Mouse (Mus musculus) midbrain, postnatal 0 days (tissue): ENCODE data around the gene 2700049A03Rik. TPM values are rescaled to one million over a fixed set of nuclear protein-coding genes. Genes with fewer than 3 reads are reported as not detected.
A peak's percentile ranks its signal among the peaks of the same experiment; 100 is the strongest.

Source experiments
- ATAC-seq: fragments of 200-750 bp; cut with Nextera tagmentation; 2 replicates; pipeline ENCODE4 v1.8.0; 2017; ENCODE audit warnings: moderate number of reproducible peaks, mild to moderate bottlenecking, moderate TSS enrichment, moderate library complexity; ENCODE audit not compliant: low FRiP score
- DNase-seq: peaks from one replicate; pipeline ENCODE4 v3.0.0-alpha.2; 2015; ENCODE audit warnings: low spot score
- H3K27ac ChIP-seq: fragments of 300-500 bp; sonication (generic); 2 replicates; pipeline ENCODE4 v1.5.1; 2014; ENCODE audit warnings: low read depth, mild to moderate bottlenecking, low read length, mixed read lengths
- H3K27me3 ChIP-seq: fragments of 300-500 bp; sonication (generic); 2 replicates; pipeline ENCODE4 v1.6.1; 2014; ENCODE audit warnings: low read length, control low read depth, mixed read lengths; ENCODE audit not compliant: insufficient read depth
- H3K36me3 ChIP-seq: fragments of 300-500 bp; sonication (generic); 2 replicates; pipeline ENCODE4 v1.6.1; 2014; ENCODE audit warnings: low read length, control low read depth, mixed read lengths; ENCODE audit not compliant: insufficient read depth
- H3K4me1 ChIP-seq: fragments of 300-500 bp; sonication (generic); 2 replicates; pipeline ENCODE4 v1.6.1; 2014; ENCODE audit warnings: mild to moderate bottlenecking, control low read depth, antibody characterized with exemption, low read length, mixed read lengths; ENCODE audit not compliant: insufficient read depth
- H3K4me2 ChIP-seq: fragments of 300-500 bp; sonication (generic); 2 replicates; pipeline ENCODE4 v1.6.1; 2014; ENCODE audit warnings: low read depth, mild to moderate bottlenecking, low read length, mixed read lengths; ENCODE audit not compliant: poor library complexity, severe bottlenecking
- H3K4me3 ChIP-seq: fragments of 300-500 bp; sonication (generic); 2 replicates; pipeline ENCODE4 v1.5.1; 2014; ENCODE audit warnings: low read depth, mild to moderate bottlenecking, low read length, moderate library complexity
- H3K9ac ChIP-seq: fragments of 300-500 bp; sonication (generic); replicated peaks from 2 replicates; pipeline ENCODE4 v1.6.1; 2014; ENCODE audit warnings: mild to moderate bottlenecking, low read length, moderate library complexity, mixed read lengths; ENCODE audit not compliant: poor library complexity, severe bottlenecking
- H3K9me3 ChIP-seq: fragments of 300-500 bp; sonication (generic); 2 replicates; pipeline ENCODE4 v1.6.1; 2016; ENCODE audit warnings: low read length, control low read depth
- CTCF ChIP-seq: IDR thresholded peaks from 2 replicates; pipeline ENCODE4 v1.5.1; 2016; ENCODE audit warnings: antibody characterized with exemption, mild to moderate bottlenecking
- WGBS: fragments of 180-500 bp; shearing (Covaris S2); extraction: QIAGEN DNeasy Blood & Tissue Kit; methylation state at CpG from one replicate; pipeline ENCODE4 v1.1.7; 2014; 5-methylcytosine and 5-hydroxymethylcytosine counted together
- polyA plus RNA-seq: library from polyadenylated mRNA; unstranded; fragments of >200 nt; fragmentation: Nextera tagmentation; extraction: Ambion mirVana; gene quantifications from 2 replicates; pipeline ENCODE4 v1.2.1, GENCODE M21; 2015
- total RNA-seq: library from RNA; depleted of rRNA; stranded (reverse); fragments of >200 nt; gene quantifications from 2 replicates; pipeline ENCODE4 v1.2.3, GENCODE M21; 2014

The 2700049A03Rik gene
- total and polyA plus RNA-seq, 2 experiments from 2014 or later, result 7.1 to 8.1 TPM

GRCm38 (mm10) chr12:71137686-71138085 lies 1.0 kb downstream of the 2700049A03Rik start:
- Histone ChIP-seq H3K4me2 (peak overlapping the region; percentile 74), H3K9me3 (no peaks in the 10 kb centered on the region), H3K9ac (peak overlapping the region; percentile 55; the same call in 1 of the 2 replicates), H3K4me3 (peak overlapping the region; percentile 99), H3K4me1 (peaks cover 12% of the 10 kb centered on the region), H3K27ac (no peak overlapping the region), H3K36me3 (peaks cover 24% of the 10 kb centered on the region), H3K27me3 (no peaks in the 10 kb centered on the region)
- DNase-seq, result no peak
- no peak for TF ChIP-seq CTCF
- ATAC-seq, result no peak
- 7% methylated on average over 11 of the region's 11 CpGs for WGBS

DNA sequence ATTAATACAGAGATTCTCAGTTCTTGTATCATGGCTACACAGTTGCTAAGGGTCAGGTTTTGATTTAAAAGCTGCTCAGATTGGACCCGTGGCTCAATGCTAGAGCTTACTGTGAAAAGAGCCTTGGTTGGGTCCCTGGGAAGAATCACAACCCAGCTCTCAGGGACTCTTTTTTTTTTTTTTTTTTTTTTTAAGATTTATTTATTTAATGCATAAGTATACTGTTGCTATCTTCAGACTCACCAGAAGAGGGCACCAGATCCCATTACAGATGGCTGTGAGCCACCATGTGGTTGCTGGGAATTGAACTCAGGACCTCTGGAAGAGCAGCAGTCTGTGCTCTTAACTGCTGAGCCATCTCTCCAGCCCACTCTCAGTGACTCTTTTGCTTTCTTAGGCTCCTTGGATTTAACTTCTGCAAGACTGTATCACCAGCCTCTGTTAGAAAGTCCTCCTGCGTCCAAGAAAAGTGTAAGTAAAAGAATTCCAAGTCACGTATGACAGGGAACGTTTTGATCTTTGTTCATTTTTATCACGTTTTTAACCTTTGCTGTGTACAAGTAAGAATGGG lies 2.7 kb downstream of the 2700049A03Rik start:
- H3K27ac ChIP-seq, result no peak overlapping the region
- ATAC-seq, result no peak
- 79% methylated on average over 5 of the region's 5 CpGs for WGBS
- no peak for DNase-seq
- no peaks in the 10 kb centered on the region for H3K9me3 ChIP-seq
- H3K4me1 ChIP-seq, result peaks cover 12% of the 10 kb centered on the region
- H3K36me3 ChIP-seq, result peaks cover 32% of the 10 kb centered on the region
- no peak overlapping the region for H3K9ac ChIP-seq
- H3K4me3 ChIP-seq, result no peak overlapping the region
- peak; percentile 41 for TF ChIP-seq CTCF
- no peak overlapping the region for H3K4me2 ChIP-seq
- H3K27me3 ChIP-seq, result no peaks in the 10 kb centered on the region

DNA sequence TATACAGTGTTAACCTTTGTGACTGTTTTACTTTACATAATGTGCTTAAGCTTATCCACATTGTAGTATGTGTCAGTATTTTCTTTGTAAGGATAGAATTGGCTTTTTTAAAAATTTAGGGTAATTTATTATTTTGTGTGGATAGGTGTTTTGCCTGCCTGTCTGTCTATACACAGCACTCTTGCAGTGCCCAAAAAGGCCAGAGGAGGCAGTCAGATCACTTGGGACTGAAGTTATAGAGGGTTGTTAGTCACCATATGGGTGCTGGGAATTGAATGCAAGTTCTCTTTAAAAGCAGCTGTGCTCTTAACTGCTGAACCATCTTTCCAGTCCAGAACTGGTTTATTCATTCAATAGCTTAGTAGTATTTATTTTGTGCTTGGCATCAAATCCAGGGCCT lies 4.5 kb downstream of the 2700049A03Rik start:
- TF ChIP-seq CTCF, result no peak; the same call in 1 of the 2 replicates
- Histone ChIP-seq H3K9ac (no peak overlapping the region), H3K4me1 (peaks cover 12% of the 10 kb centered on the region), H3K36me3 (peaks cover 28% of the 10 kb centered on the region), H3K9me3 (no peaks in the 10 kb centered on the region), H3K4me2 (no peak overlapping the region), H3K27me3 (no peaks in the 10 kb centered on the region), H3K4me3 (no peak overlapping the region), H3K27ac (no peak overlapping the region)
- ATAC-seq (no peak), DNase-seq (no peak)

GRCm38 (mm10) chr12:71147641-71148040 lies 11.0 kb downstream of the 2700049A03Rik start:
- Histone ChIP-seq H3K27me3 (no peaks in the 10 kb centered on the region), H3K36me3 (peaks cover 42% of the 10 kb centered on the region)

GRCm38 (mm10) chr12:71148801-71149200 lies 12.2 kb downstream of the 2700049A03Rik start:
- Histone ChIP-seq H3K36me3 (peaks cover 38% of the 10 kb centered on the region), H3K27me3 (no peaks in the 10 kb centered on the region), H3K9me3 (no peaks in the 10 kb centered on the region), H3K9ac (no peak overlapping the region), H3K4me1 (no peaks in the 10 kb centered on the region), H3K27ac (no peak overlapping the region), H3K4me3 (no peak overlapping the region), H3K4me2 (no peak overlapping the region)
- TF ChIP-seq CTCF, result no peak
- ATAC-seq, result no peak
- DNase-seq, result no peak
- over 99% methylated on average over 9 of the region's 9 CpGs for WGBS

More at GRCm38 (mm10) chr12:71147641-71148040, 11.0 kb downstream of the 2700049A03Rik start:
- H3K4me2 ChIP-seq, result no peak overlapping the region
- ATAC-seq, result no peak
- WGBS, result 85% methylated on average over 3 of the region's 3 CpGs
- DNase-seq, result peak; percentile 56
- H3K9me3 ChIP-seq, result no peaks in the 10 kb centered on the region
- H3K4me1 ChIP-seq, result no peaks in the 10 kb centered on the region
- H3K9ac ChIP-seq, result no peak overlapping the region
- H3K4me3 ChIP-seq, result no peak overlapping the region
- TF ChIP-seq CTCF, result peak; percentile 75
- H3K27ac ChIP-seq, result no peak overlapping the region

- Histone ChIP-seq H3K4me1 (no peaks in the 10 kb centered on the region), H3K4me3 (no peak overlapping the region), H3K27ac (no peak overlapping the region), H3K9ac (no peak overlapping the region), H3K4me2 (no peak overlapping the region), H3K36me3 (peaks cover 37% of the 10 kb centered on the region), H3K27me3 (no peaks in the 10 kb centered on the region), H3K9me3 (no peaks in the 10 kb centered on the region)
- DNase-seq (no peak), ATAC-seq (no peak)
- no peak for TF ChIP-seq CTCF
- 90% methylated on average over 6 of the region's 6 CpGs for WGBS
Measured at GRCm38 (mm10) chr12:71149456-71149855, 12.8 kb downstream of the 2700049A03Rik start.
